Mouse (Mus musculus) macrophage (primary cell): ENCODE data around the gene Cracr2a. TPM values are rescaled to one million over a fixed set of nuclear protein-coding genes. Genes with fewer than 3 reads are reported as not detected.

Source experiments
- H3K27ac ChIP-seq: fragments of 350-480 bp; formaldehyde crosslinking; 2 replicates; pipeline ENCODE4 v1.9.0; 2021
- H3K36me3 ChIP-seq: fragments of 350-480 bp; formaldehyde crosslinking; 2 replicates; pipeline ENCODE4 v1.9.0; 2021; ENCODE audit errors: inconsistent target
- H3K4me3 ChIP-seq: fragments of 350-480 bp; formaldehyde crosslinking; 2 replicates; pipeline ENCODE4 v1.9.0; 2021; ENCODE audit errors: inconsistent target
- H3K79me2 ChIP-seq: fragments of 350-480 bp; formaldehyde crosslinking; 2 replicates; pipeline ENCODE4 v1.9.0; 2021; ENCODE audit errors: inconsistent target
- WGBS: methylation state at CpG from one replicate; pipeline ENCODE4 v1.1.7; 2026; ENCODE audit warnings: inconsistent platforms; ENCODE audit not compliant: missing documents; 5-methylcytosine and 5-hydroxymethylcytosine counted together
- polyA plus RNA-seq: library from polyadenylated mRNA; stranded (reverse); fragments of 250-400 nt; gene quantifications from 3 replicates; pipeline ENCODE4 v1.2.4, GENCODE M21; 2018; ENCODE audit warnings: inconsistent platforms

Gene Cracr2a
- polyA plus RNA-seq, 1 experiment from 2014 or later, result 2.0 TPM

- Histone ChIP-seq H3K27ac (no peak overlapping the region), H3K4me3 (no peak overlapping the region), H3K36me3 (no peaks in the 10 kb centered on the region), H3K79me2 (no peaks in the 10 kb centered on the region)
- WGBS, result 98% methylated on average over 8 of the region's 9 CpGs
These were observed 66.3 kb downstream of the Cracr2a start for GRCm38 (mm10) chr6:127627453-127627852.

DNA sequence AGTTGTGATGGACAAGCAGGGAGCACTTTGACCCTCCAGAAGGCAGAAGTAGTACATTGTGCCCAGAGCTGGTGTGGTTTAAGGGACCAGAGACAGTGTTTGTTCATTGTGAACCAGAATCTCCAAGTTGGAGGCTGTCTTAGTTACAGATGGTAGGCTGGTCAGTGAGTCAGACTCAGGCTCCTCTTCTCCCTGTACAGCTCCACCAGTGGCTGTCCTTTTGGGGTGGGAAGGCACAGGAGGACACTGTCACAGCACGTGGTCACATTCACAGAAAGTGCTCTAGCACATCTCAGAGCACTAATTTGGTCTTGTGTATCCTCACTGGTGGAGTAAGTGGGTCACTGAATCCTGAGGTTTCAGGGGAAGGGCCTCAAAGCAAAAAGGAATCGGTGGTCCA, 68.1 kb downstream of the Cracr2a start:
- Histone ChIP-seq H3K79me2 (no peaks in the 10 kb centered on the region), H3K36me3 (no peaks in the 10 kb centered on the region), H3K4me3 (no peak overlapping the region), H3K27ac (no peak overlapping the region)
- WGBS, result 97% methylated on average over 2 of the region's 2 CpGs

GRCm38 (mm10) chr6:127634858-127635257, 73.7 kb downstream of the Cracr2a start:
- Histone ChIP-seq H3K36me3 (no peaks in the 10 kb centered on the region), H3K4me3 (no peak overlapping the region), H3K27ac (no peak overlapping the region), H3K79me2 (no peaks in the 10 kb centered on the region)
- 88% methylated on average over 2 of the region's 2 CpGs for WGBS

GRCm38 (mm10) chr6:127635462-127636189, 74.5 kb downstream of the Cracr2a start:
- H3K27ac ChIP-seq, result no peak overlapping the region
- H3K36me3 ChIP-seq, result no peaks in the 10 kb centered on the region
- H3K4me3 ChIP-seq, result no peak overlapping the region
- no peaks in the 10 kb centered on the region for H3K79me2 ChIP-seq
- WGBS, result 95% methylated on average over 8 of the region's 9 CpGs

GRCm38 (mm10) chr6:127641077-127641801, 80.1 kb downstream of the Cracr2a start:
- H3K79me2 ChIP-seq, result no peaks in the 10 kb centered on the region
- WGBS, result 90% methylated on average over 8 of the region's 8 CpGs
- no peak overlapping the region for H3K27ac ChIP-seq
- no peaks in the 10 kb centered on the region for H3K36me3 ChIP-seq
- H3K4me3 ChIP-seq, result no peak overlapping the region

- Histone ChIP-seq H3K27ac (no peak overlapping the region), H3K4me3 (no peak overlapping the region), H3K36me3 (no peaks in the 10 kb centered on the region), H3K79me2 (no peaks in the 10 kb centered on the region)
- 94% methylated on average over 4 of the region's 4 CpGs for WGBS
These were observed 94.8 kb downstream of the Cracr2a start for GRCm38 (mm10) chr6:127655988-127656387.

DNA sequence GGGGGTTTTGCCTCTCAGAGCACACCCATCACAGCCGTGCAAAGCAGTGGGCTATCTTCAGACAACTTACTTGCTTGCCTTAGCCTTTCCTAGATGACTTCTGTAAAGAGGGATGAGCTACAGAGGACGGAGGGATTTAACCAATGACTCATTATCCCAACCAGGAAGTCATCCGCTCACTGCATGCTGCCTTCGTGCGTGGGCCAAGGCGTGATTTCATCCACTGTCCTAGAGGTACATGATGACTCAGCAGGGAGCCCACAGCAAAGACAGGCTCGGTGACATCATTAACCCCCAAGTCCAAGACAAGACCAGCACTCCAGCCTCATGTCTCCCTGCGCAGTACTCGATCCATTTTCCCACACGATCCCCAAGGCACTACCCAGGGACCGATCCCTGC, 96.0 kb downstream of the Cracr2a start:
- 89% methylated on average over 11 of the region's 11 CpGs for WGBS
- Histone ChIP-seq H3K27ac (no peak overlapping the region), H3K4me3 (no peak overlapping the region), H3K36me3 (no peaks in the 10 kb centered on the region), H3K79me2 (no peaks in the 10 kb centered on the region)

- WGBS, result 91% methylated on average over 5 of the region's 5 CpGs
- Histone ChIP-seq H3K27ac (no peak overlapping the region), H3K4me3 (no peak overlapping the region), H3K79me2 (no peaks in the 10 kb centered on the region), H3K36me3 (no peaks in the 10 kb centered on the region)
These were observed 98.3 kb downstream of the Cracr2a start for GRCm38 (mm10) chr6:127659472-127659871.

DNA sequence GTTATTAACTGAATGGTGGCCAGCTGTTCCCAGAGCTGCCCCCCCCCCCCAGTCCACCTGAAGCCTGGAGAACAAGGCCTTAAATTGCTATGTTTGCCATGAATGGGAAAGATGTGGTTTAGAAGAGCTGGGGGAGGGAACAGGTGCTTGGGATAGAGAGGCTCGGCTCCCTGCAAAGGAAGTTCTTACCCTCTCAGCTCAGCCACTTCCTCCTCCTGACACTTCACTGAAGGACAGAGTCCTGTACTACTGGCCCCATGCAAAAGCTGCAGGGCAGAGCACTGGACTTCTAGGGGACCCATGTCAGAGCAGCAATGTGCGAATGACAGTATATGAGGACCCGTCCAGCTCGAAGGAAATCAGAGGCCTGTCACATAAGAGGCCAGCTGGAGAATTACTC, 98.8 kb downstream of the Cracr2a start:
- WGBS, result 85% methylated on average over 4 of the region's 4 CpGs

GRCm38 (mm10) chr6:127661717-127662292, 100.7 kb downstream of the Cracr2a start:
- WGBS, result 92% methylated on average over 7 of the region's 7 CpGs
- Histone ChIP-seq H3K36me3 (no peaks in the 10 kb centered on the region), H3K27ac (no peak overlapping the region), H3K79me2 (no peaks in the 10 kb centered on the region), H3K4me3 (no peak overlapping the region)

More for the DNA sequence above, 98.8 kb downstream of the Cracr2a start:
- H3K27ac ChIP-seq, result no peak overlapping the region
- no peak overlapping the region for H3K4me3 ChIP-seq
- H3K36me3 ChIP-seq, result no peaks in the 10 kb centered on the region
- H3K79me2 ChIP-seq, result no peaks in the 10 kb centered on the region

- no peaks in the 10 kb centered on the region for H3K79me2 ChIP-seq
- 91% methylated on average over 7 of the region's 7 CpGs for WGBS
- H3K27ac ChIP-seq, result no peak overlapping the region
- H3K4me3 ChIP-seq, result no peak overlapping the region
- no peaks in the 10 kb centered on the region for H3K36me3 ChIP-seq
These were observed 102.1 kb downstream of the Cracr2a start for GRCm38 (mm10) chr6:127663263-127663662.

- Histone ChIP-seq H3K36me3 (no peaks in the 10 kb centered on the region), H3K79me2 (no peaks in the 10 kb centered on the region), H3K4me3 (no peak overlapping the region), H3K27ac (no peak overlapping the region)
- 76% methylated on average over 3 of the region's 4 CpGs for WGBS
These were observed 108.2 kb downstream of the Cracr2a start for GRCm38 (mm10) chr6:127669313-127669712.

DNA sequence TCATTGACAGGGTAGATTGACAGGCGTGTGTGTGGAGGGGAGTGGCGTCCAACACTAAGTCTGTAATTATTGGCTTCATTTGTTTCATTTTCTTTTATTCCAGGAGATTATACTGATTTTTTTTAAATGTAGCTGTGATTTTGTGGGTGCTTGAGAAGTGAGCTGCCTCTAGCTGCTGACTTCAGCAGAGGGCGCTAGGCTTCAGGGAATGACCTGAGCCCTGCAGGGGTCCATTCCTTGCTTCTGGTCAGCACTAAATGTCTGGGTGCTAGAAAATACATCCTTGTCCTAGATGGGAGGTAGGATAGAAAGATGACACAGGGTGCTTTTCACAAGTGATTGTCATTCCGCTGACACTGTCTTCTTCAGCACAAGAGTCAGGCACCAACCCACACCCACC, 108.9 kb downstream of the Cracr2a start:
- Histone ChIP-seq H3K79me2 (no peaks in the 10 kb centered on the region), H3K4me3 (no peak overlapping the region), H3K27ac (no peak overlapping the region), H3K36me3 (no peaks in the 10 kb centered on the region)
- 99% methylated on average over 4 of the region's 4 CpGs for WGBS

DNA sequence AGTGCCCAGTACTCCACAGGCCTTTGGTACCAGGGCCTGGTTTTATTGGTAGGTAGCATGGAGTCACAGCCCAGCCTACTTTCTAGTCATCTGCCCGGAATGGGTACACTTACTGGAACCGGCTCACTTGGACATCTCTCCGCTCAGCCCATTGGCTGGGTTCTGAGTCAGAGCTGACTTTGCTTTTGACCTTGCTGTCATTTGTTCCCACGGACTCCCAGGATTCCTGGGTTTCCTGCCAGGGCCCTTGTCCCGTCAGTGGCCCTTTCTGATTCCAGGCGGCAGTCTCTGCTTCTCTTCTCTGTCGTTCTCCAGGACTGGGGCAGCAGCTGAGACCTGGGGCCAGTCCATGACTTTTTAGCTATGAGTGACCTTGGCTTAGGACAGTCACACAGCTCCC, 110.9 kb downstream of the Cracr2a start:
- WGBS, result 85% methylated on average over 7 of the region's 7 CpGs
- Histone ChIP-seq H3K4me3 (no peak overlapping the region), H3K36me3 (no peaks in the 10 kb centered on the region), H3K79me2 (no peaks in the 10 kb centered on the region), H3K27ac (no peak overlapping the region)

DNA sequence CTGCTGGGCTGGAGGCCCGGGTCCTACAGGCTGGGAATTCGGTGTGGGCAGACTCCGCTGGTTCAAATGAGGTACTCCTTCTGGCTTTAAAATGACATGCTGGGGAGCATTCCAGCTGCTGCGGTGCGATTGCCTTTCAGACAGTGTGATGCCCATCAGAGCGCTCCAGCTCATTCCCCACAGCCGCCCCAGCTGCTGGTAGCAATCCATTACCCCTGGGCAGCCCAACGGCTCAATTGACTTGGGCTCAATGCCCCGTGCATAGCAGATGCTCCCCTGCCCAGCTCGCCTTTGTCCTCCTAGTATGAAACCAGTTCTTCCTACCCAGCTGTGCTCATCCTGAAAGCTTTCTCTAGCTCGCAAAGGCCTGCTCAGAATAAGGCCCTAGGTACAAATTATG, 115.7 kb downstream of the Cracr2a start:
- Histone ChIP-seq H3K4me3 (no peak overlapping the region), H3K79me2 (no peaks in the 10 kb centered on the region), H3K27ac (no peak overlapping the region), H3K36me3 (no peaks in the 10 kb centered on the region)
- 85% methylated on average over 11 of the region's 11 CpGs for WGBS
